Mouse (Mus musculus): ENCODE results near the gene Pgrmc1. TPM values are rescaled to one million over a fixed set of nuclear protein-coding genes. Genes with fewer than 3 reads are reported as not detected.
A peak's percentile ranks its signal among the peaks of the same experiment; 100 is the strongest.

Pgrmc1 gene
- polyA plus RNA-seq, 1 experiment from 2014 or later: 663 TPM

- WGBS: 71% methylated on average over 4 of the region's 6 CpGs
These were observed 42.0 kb downstream of the Pgrmc1 start for GRCm38 (mm10) chrX:36640046-36640445.

GRCm38 (mm10) chrX:36644657-36645551, 46.9 kb downstream of the Pgrmc1 start, which contains the start of gene Akap17b:
Gene Akap17b, minus strand, starts transcription at chrX:36645395.
- H3K9ac ChIP-seq (ENCODE audit: low read depth, low read length): peak within 1 kb of the TSS; percentile 77
- no peaks in the 10 kb centered on the region for H3K27me3 ChIP-seq (replicated peaks; ENCODE audit: control insufficient read depth, insufficient read depth, low read length)
- 18% methylated on average over 34 of the region's 60 CpGs for WGBS

More at GRCm38 (mm10) chrX:36640046-36640445, 42.0 kb downstream of the Pgrmc1 start:
- no peak overlapping the region for H3K9ac ChIP-seq (ENCODE audit: low read depth, low read length)
- no peak overlapping the region for H3K4me3 ChIP-seq (ENCODE audit: low read length)
- H3K4me1 ChIP-seq (ENCODE audit: control insufficient read depth, insufficient read depth, low read depth, low read length): peaks cover 2% of the 10 kb centered on the region; the same call in 1 of the 2 replicates
- no peaks in the 10 kb centered on the region for H3K27me3 ChIP-seq (replicated peaks; ENCODE audit: control insufficient read depth, insufficient read depth, low read length)
- no peaks in the 10 kb centered on the region for H3K9me3 ChIP-seq (ENCODE audit: control insufficient read depth, low read length)
- no peak for ATAC-seq
- H3K36me3 ChIP-seq (ENCODE audit: control insufficient read depth, insufficient read depth, low read length): no peaks in the 10 kb centered on the region
- H3K27ac ChIP-seq (ENCODE audit: low read depth, low read length): no peak overlapping the region
- no peak overlapping the region for H3K4me2 ChIP-seq (ENCODE audit: low read length)

More at GRCm38 (mm10) chrX:36644657-36645551, 46.9 kb downstream of the Pgrmc1 start, which contains the start of gene Akap17b:
- Histone ChIP-seq H3K9me3 (ENCODE audit: control insufficient read depth, low read length) (no peaks in the 10 kb centered on the region), H3K27ac (ENCODE audit: low read depth, low read length) (peak within 1 kb of the TSS; percentile 87), H3K4me3 (ENCODE audit: low read length) (peak within 1 kb of the TSS; percentile 62), H3K36me3 (ENCODE audit: control insufficient read depth, insufficient read depth, low read length) (no peaks in the 10 kb centered on the region), H3K4me2 (ENCODE audit: low read length) (peak within 1 kb of the TSS; percentile 51), H3K4me1 (ENCODE audit: control insufficient read depth, insufficient read depth, low read depth, low read length) (peaks cover 2% of the 10 kb centered on the region; the same call in 1 of the 2 replicates)
- ATAC-seq: peak; percentile 97

Other genes with a start within 250 kb of the Pgrmc1 start
- gene Gm6268, start 196.9 kb upstream of the Pgrmc1 start, polyA plus RNA-seq (2015; fragmentation: Nextera tagmentation; extraction: Ambion mirVana): not detected in 2 replicates
- 0.03 and 0.26 TPM in 2 replicates for gene Gm14569, start 106.4 kb upstream of the Pgrmc1 start, polyA plus RNA-seq (2015; fragmentation: Nextera tagmentation; extraction: Ambion mirVana)
- 5.4 and 5.8 TPM in 2 replicates for gene Akap17b, start 47.2 kb downstream of the Pgrmc1 start, polyA plus RNA-seq (2015; fragmentation: Nextera tagmentation; extraction: Ambion mirVana)
- gene Slc25a43, start 145.5 kb downstream of the Pgrmc1 start, polyA plus RNA-seq (2015; fragmentation: Nextera tagmentation; extraction: Ambion mirVana): 0.77 and 0.81 TPM in 2 replicates
- gene Slc25a5, start 197.4 kb downstream of the Pgrmc1 start, polyA plus RNA-seq (2015; fragmentation: Nextera tagmentation; extraction: Ambion mirVana): 543 and 586 TPM in 2 replicates